Mouse (Mus musculus) midbrain, embryonic 10.5 days (tissue): Measurements from ENCODE around the gene Tuba8. TPM values are rescaled to one million over a fixed set of nuclear protein-coding genes. Genes with fewer than 3 reads are reported as not detected.

Experiments used
- DNase-seq: peaks from one replicate; pipeline ENCODE4 v3.0.0-alpha.2; 2017; ENCODE audit warnings: low spot score
- H3K27ac ChIP-seq: fragments of 300-500 bp; sonication (generic); replicated peaks from 2 replicates; pipeline ENCODE4 v1.5.1; 2016; ENCODE audit warnings: mild to moderate bottlenecking
- H3K27me3 ChIP-seq: fragments of 300-500 bp; sonication (generic); 2 replicates; pipeline ENCODE4 v1.6.1; 2016; ENCODE audit warnings: low read depth, mild to moderate bottlenecking; ENCODE audit not compliant: poor library complexity, severe bottlenecking
- H3K36me3 ChIP-seq: fragments of 300-500 bp; sonication (generic); 2 replicates; pipeline ENCODE4 v1.6.1; 2016; ENCODE audit warnings: mild to moderate bottlenecking, moderate library complexity
- H3K4me1 ChIP-seq: fragments of 300-500 bp; sonication (generic); 2 replicates; pipeline ENCODE4 v1.6.1; 2016
- H3K4me3 ChIP-seq: fragments of 300-500 bp; sonication (generic); 2 replicates; pipeline ENCODE4 v1.5.1; 2016; ENCODE audit warnings: mild to moderate bottlenecking, moderate library complexity
- H3K9me3 ChIP-seq: fragments of 300-500 bp; sonication (generic); replicated peaks from 2 replicates; pipeline ENCODE4 v1.6.1; 2016; ENCODE audit warnings: mild to moderate bottlenecking
- WGBS: fragments of 180-500 bp; shearing (Covaris S2); methylation state at CpG from one replicate; pipeline ENCODE4 v1.1.7; 2016; 5-methylcytosine and 5-hydroxymethylcytosine counted together
- polyA plus RNA-seq: library from polyadenylated mRNA; unstranded; fragments of >200 nt; fragmentation: Nextera tagmentation; extraction: Ambion mirVana; gene quantifications from 2 replicates; pipeline ENCODE4 v1.2.1, GENCODE M21; 2016

Tuba8 gene
- 0.22 and 0.36 TPM in 2 replicates for polyA plus RNA-seq

GRCm38 (mm10) chr6:121210149-121210925, at the start of gene Tuba8:
Gene Tuba8 (plus strand): TSS chr6:121210696.
- Histone ChIP-seq H3K9me3 (no peaks in the 10 kb centered on the region), H3K36me3 (no peaks in the 10 kb centered on the region), H3K4me3 (peak within 1 kb of the TSS; percentile 64), H3K27me3 (peaks cover 52% of the 10 kb centered on the region), H3K4me1 (peaks cover 19% of the 10 kb centered on the region), H3K27ac (no peak within 1 kb of the TSS)
- DNase-seq: peak; percentile 55
- 6% methylated on average over 30 of the region's 30 CpGs for WGBS

GRCm38 (mm10) chr6:121162616-121163015, 47.9 kb upstream of the Tuba8 start:
- H3K4me3 ChIP-seq: no peak overlapping the region
- no peak for DNase-seq
- H3K4me1 ChIP-seq: peaks cover 10% of the 10 kb centered on the region
- H3K9me3 ChIP-seq: no peaks in the 10 kb centered on the region
- no peaks in the 10 kb centered on the region for H3K36me3 ChIP-seq
- no peaks in the 10 kb centered on the region; the same call in 1 of the 2 replicates for H3K27me3 ChIP-seq
- no peak overlapping the region for H3K27ac ChIP-seq
- 91% methylated on average over 12 of the region's 12 CpGs for WGBS

DNA sequence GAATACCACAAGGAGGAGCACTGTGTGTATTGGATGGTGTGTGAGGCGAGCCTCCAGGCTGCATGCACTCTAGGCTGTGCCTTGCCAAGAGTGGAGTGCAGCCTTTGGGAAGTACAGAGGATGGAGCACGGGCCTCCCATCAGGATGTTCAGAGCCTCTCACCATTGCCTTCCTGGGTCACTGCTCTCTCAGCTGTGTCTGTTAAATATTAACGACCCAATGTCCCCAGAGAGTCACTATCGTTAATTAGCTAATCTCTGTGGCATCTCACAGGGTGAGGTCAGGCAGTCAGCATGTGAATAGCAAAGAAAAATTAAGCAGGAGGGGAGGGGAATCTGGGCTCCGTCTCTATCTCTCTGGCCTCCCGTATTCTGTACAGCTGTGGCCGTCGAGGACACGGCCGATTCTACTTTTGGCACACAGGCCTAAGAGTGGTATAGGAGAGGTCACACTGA, 44.4 kb upstream of the Tuba8 start:
- no peaks in the 10 kb centered on the region for H3K9me3 ChIP-seq
- no peaks in the 10 kb centered on the region for H3K36me3 ChIP-seq
- no peak overlapping the region for H3K4me3 ChIP-seq
- H3K27me3 ChIP-seq: no peaks in the 10 kb centered on the region; the same call in 1 of the 2 replicates
- H3K27ac ChIP-seq: peak overlapping the region; percentile 49
- WGBS: 69% methylated on average over 10 of the region's 10 CpGs
- no peak for DNase-seq
- H3K4me1 ChIP-seq: peaks cover 14% of the 10 kb centered on the region

DNA sequence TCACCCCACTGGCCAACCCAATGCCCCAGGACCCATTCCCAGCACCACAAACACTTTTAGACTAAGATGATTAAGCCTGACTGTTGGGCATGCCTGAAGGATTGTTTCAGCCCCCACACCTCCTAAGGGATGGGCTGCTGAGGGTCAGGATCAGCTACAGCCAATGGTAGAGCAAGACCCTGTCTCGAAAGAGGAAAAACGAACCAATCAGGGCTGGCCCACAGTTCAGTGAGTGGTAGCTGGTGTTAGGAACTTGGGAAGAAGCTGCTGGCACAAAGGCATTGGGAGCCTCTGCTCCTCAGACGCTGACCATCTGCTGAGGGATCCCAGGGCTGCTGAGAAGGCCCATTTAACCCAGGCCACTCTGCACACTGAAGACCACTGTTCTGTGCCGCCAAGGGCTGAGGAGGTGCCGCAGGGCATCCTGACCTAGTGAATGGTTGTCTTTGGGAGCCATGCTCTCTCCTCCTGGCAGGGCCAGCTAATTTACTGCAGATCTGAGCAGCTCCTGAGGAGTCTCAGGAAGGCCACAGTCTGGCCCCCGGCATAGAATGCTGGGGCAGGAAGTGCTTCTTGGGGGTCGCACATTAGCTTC, 43.0 kb upstream of the Tuba8 start:
- no peak overlapping the region; the same call in 1 of the 2 replicates for H3K27ac ChIP-seq
- H3K4me1 ChIP-seq: peaks cover 14% of the 10 kb centered on the region
- WGBS: 78% methylated on average over 7 of the region's 7 CpGs

GRCm38 (mm10) chr6:121171102-121171501, 39.4 kb upstream of the Tuba8 start:
- no peak for DNase-seq
- H3K4me1 ChIP-seq: peaks cover 15% of the 10 kb centered on the region
- 88% methylated on average over 6 of the region's 6 CpGs for WGBS
- no peaks in the 10 kb centered on the region for H3K27me3 ChIP-seq
- no peaks in the 10 kb centered on the region for H3K36me3 ChIP-seq
- no peaks in the 10 kb centered on the region for H3K9me3 ChIP-seq
- no peak overlapping the region for H3K4me3 ChIP-seq
- H3K27ac ChIP-seq: no peak overlapping the region

More for the DNA sequence above, 43.0 kb upstream of the Tuba8 start:
- no peak for DNase-seq
- Histone ChIP-seq H3K36me3 (no peaks in the 10 kb centered on the region), H3K27me3 (no peaks in the 10 kb centered on the region; the same call in 1 of the 2 replicates), H3K4me3 (no peak overlapping the region), H3K9me3 (no peaks in the 10 kb centered on the region)

GRCm38 (mm10) chr6:121173471-121173870, 37.0 kb upstream of the Tuba8 start:
- H3K36me3 ChIP-seq: no peaks in the 10 kb centered on the region
- H3K4me1 ChIP-seq: peaks cover 14% of the 10 kb centered on the region
- no peak for DNase-seq
- no peaks in the 10 kb centered on the region for H3K9me3 ChIP-seq
- H3K27ac ChIP-seq: no peak overlapping the region
- no peak overlapping the region for H3K4me3 ChIP-seq
- WGBS: 78% methylated on average over 5 of the region's 5 CpGs
- no peaks in the 10 kb centered on the region for H3K27me3 ChIP-seq

- Histone ChIP-seq H3K27me3 (no peaks in the 10 kb centered on the region), H3K36me3 (no peaks in the 10 kb centered on the region), H3K9me3 (no peaks in the 10 kb centered on the region), H3K4me3 (no peak overlapping the region), H3K4me1 (peaks cover 11% of the 10 kb centered on the region), H3K27ac (no peak overlapping the region)
- DNase-seq: no peak
- WGBS: 95% methylated on average over 6 of the region's 6 CpGs
These were observed 35.7 kb upstream of the Tuba8 start for GRCm38 (mm10) chr6:121174761-121175160.

DNA sequence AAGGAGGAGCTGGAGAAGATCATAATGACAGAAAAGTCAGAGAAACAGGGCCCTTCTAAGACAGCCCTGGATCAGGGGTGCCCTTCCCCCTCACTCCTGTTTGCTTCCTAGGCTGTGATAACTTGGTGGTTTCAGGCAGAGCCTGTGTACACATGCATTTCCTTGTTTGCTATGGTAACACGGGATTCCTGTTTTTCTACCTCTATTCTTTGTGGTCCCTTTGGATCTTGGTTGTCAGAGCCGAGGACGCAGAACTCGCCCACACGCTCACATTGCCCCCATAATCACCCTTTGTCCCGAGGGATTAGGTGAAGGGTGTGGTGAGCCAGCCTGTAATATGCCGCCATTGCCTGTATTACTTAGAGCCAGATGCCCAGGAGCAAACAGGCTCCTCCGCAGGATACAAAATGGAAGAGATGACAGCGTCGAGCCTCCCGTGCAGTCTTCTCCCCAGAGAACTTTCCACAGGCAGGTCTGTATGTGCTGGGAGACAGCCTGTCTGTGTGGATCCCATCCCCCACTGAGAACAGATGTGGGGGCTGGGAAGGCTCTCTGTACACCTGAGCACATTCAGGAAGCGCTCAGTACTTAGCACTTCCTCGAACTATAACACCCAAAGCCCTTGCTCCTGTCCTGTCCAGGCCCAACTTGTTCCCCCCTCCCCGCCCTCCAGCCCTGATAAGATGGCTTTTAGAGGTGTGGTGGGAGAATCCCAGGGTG, 34.3 kb upstream of the Tuba8 start:
- peaks cover 11% of the 10 kb centered on the region for H3K4me1 ChIP-seq
- no peaks in the 10 kb centered on the region for H3K9me3 ChIP-seq
- H3K27me3 ChIP-seq: no peaks in the 10 kb centered on the region
- DNase-seq: no peak
- no peak overlapping the region for H3K4me3 ChIP-seq
- no peaks in the 10 kb centered on the region for H3K36me3 ChIP-seq
- WGBS: 58% methylated on average over 14 of the region's 14 CpGs
- H3K27ac ChIP-seq: no peak overlapping the region

- H3K4me1 ChIP-seq: peaks cover 11% of the 10 kb centered on the region
- 82% methylated on average over 4 of the region's 4 CpGs for WGBS
- DNase-seq: no peak
- no peaks in the 10 kb centered on the region for H3K36me3 ChIP-seq
- H3K9me3 ChIP-seq: no peaks in the 10 kb centered on the region
- no peak overlapping the region for H3K27ac ChIP-seq
- H3K27me3 ChIP-seq: no peaks in the 10 kb centered on the region
- no peak overlapping the region for H3K4me3 ChIP-seq
These were observed 33.8 kb upstream of the Tuba8 start for GRCm38 (mm10) chr6:121176731-121177098.

DNA sequence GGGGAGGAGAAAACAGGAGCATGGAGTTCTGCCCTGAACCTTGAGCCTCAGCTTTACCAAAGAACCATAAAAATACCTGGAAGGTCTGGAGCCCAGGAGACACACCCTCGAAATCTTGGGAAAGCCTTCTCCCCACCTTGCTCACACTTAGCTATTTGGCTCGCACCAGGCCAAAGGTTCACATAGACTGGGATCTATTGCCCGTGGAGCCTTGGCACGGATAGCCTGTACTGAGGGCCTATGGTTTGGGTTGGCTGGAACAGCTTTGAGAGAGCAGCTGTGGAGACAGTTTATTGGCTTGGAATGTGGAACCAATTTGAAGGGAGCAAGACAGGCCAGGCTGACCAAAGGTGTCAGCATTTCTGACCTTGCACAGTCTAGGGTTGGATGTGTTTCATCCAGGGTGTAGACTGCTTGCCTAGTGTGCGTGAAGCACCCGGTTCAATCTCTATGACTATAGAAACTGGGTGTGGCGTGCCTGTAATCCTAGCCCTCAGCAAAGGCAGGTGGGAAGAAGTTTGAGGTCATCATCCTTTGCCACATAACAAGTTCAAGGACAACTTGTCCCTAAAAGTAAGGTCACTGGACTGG, 33.3 kb upstream of the Tuba8 start:
- H3K36me3 ChIP-seq: no peaks in the 10 kb centered on the region
- H3K27ac ChIP-seq: no peak overlapping the region
- DNase-seq: no peak
- WGBS: 85% methylated on average over 7 of the region's 7 CpGs
- no peak overlapping the region for H3K4me3 ChIP-seq
- no peaks in the 10 kb centered on the region for H3K27me3 ChIP-seq
- H3K9me3 ChIP-seq: no peaks in the 10 kb centered on the region
- H3K4me1 ChIP-seq: peaks cover 11% of the 10 kb centered on the region

DNA sequence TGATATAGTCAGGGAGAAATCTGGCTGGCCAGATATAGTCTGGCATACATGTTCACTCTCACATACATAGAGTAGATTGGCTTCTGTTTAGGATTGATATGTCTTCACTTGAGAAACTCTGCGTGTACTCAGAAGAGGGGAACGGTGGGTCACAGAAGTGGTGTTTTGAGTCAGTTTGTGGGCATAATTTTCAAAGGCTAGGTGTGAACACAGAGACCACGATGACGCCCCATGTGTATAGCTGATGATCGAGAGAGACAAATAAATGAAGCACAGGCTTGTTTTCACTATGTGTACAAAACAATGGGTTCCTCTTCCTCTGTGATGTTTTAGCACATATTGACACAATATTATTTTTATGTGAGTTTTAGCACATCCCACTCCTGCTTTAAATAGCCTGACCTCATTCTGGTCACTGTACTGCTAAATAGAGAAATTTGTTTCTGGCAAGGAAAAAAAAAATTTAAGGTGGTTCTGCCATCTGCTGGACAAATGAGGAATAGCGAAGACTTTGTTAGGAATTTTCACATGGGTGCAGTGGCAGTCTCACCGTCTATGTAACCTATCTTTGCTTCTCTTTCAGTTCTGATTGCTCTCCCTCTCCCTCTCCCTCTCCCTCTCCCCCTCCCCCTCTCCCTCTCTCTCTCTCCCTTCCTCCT, 31.7 kb upstream of the Tuba8 start:
- DNase-seq: peak; percentile 44

GRCm38 (mm10) chr6:121179846-121180245, 30.6 kb upstream of the Tuba8 start:
- Histone ChIP-seq H3K36me3 (no peaks in the 10 kb centered on the region), H3K4me3 (no peak overlapping the region), H3K4me1 (peaks cover 22% of the 10 kb centered on the region), H3K9me3 (no peaks in the 10 kb centered on the region), H3K27me3 (no peaks in the 10 kb centered on the region), H3K27ac (no peak overlapping the region)
- 81% methylated on average over 7 of the region's 7 CpGs for WGBS
- DNase-seq: no peak

More for the DNA sequence above, 31.7 kb upstream of the Tuba8 start:
- Histone ChIP-seq H3K4me3 (no peak overlapping the region), H3K27me3 (no peaks in the 10 kb centered on the region), H3K36me3 (no peaks in the 10 kb centered on the region), H3K4me1 (peaks cover 12% of the 10 kb centered on the region), H3K27ac (0 out of 2 replicates have a peak overlapping the region, but pooled peaks have one; percentile 28), H3K9me3 (no peaks in the 10 kb centered on the region)
- 64% methylated on average over 7 of the region's 7 CpGs for WGBS
